Mouse (Mus musculus) CH12F3 (cell line): Measurements from ENCODE around the gene Tmtc4.

Experiments
- in situ Hi-C: fragments of 300-500 bp; cut with MboI; formaldehyde crosslinking; loops from 2 replicates; pipeline ENCODE4 v1.14.3; 2020; ENCODE audit warnings: low sequenced_read_pairs

Gene Tmtc4

GRCm38 (mm10) chr14:122876163-122876562, 107.7 kb downstream of the Tmtc4 start:
- in situ Hi-C loops, result loop anchor here (10.0 kb wide), 1 partner anchor 661 kb away; no protein-coding TSS in a partner anchor

GRCm38 (mm10) chr14:122875636-122876035, 108.2 kb downstream of the Tmtc4 start:
- in situ Hi-C loops, result loop anchor here (10.0 kb wide), 1 partner anchor 661 kb away; no protein-coding TSS in a partner anchor

- in situ Hi-C loops, result loop anchor here (10.0 kb wide), 1 partner anchor 660 kb away; no protein-coding TSS in a partner anchor
Measured at GRCm38 (mm10) chr14:122875056-122875455, 108.8 kb downstream of the Tmtc4 start.

GRCm38 (mm10) chr14:122872612-122873011, 111.2 kb downstream of the Tmtc4 start:
- in situ Hi-C loops, result loop anchor here (10.0 kb wide), 1 partner anchor 658 kb away; no protein-coding TSS in a partner anchor

GRCm38 (mm10) chr14:122871841-122872580, 111.8 kb downstream of the Tmtc4 start:
- in situ Hi-C loops, result loop anchor here (10.0 kb wide), 1 partner anchor 657 kb away; no protein-coding TSS in a partner anchor

GRCm38 (mm10) chr14:122869831-122870230, 114.0 kb downstream of the Tmtc4 start:
- in situ Hi-C loops, result loop anchor here (10.0 kb wide), 1 partner anchor 655 kb away; no protein-coding TSS in a partner anchor
